Mouse (Mus musculus) limb, embryonic 14.5 days (tissue): ENCODE measurements at regions not wholly inside any gene's neighbourhood (a gene's known extent, or its start where the extent isn't known, plus 50 kb on each side); places are given as distances from the start of the nearest gene placed in this dataset.

ENCODE experiments used
- ATAC-seq: fragments of 200-750 bp; cut with Nextera tagmentation; 2 replicates; pipeline ENCODE4 v1.8.0; 2017; ENCODE audit warnings: low read depth, moderate number of reproducible peaks, moderate TSS enrichment; ENCODE audit not compliant: low FRiP score
- DNase-seq: peaks from one replicate; pipeline ENCODE4 v3.0.0-alpha.2; 2015; ENCODE audit warnings: low spot score
- H3K27ac ChIP-seq: fragments of 300-500 bp; sonication (generic); replicated peaks from 2 replicates; pipeline ENCODE4 v1.5.1; 2014; ENCODE audit warnings: low read depth, mild to moderate bottlenecking, low read length, moderate library complexity, mixed read lengths
- H3K27me3 ChIP-seq: fragments of 300-500 bp; sonication (generic); 2 replicates; pipeline ENCODE4 v1.6.1; 2014; ENCODE audit warnings: low read length, mixed read lengths; ENCODE audit not compliant: control insufficient read depth, insufficient read depth
- H3K36me3 ChIP-seq: fragments of 300-500 bp; sonication (generic); 2 replicates; pipeline ENCODE4 v1.6.1; 2014; ENCODE audit warnings: mild to moderate bottlenecking, low read length, moderate library complexity, mixed read lengths; ENCODE audit not compliant: control insufficient read depth, insufficient read depth
- H3K4me1 ChIP-seq: fragments of 300-500 bp; sonication (generic); 2 replicates; pipeline ENCODE4 v1.6.1; 2014; ENCODE audit warnings: antibody characterized with exemption, low read length, mixed read lengths; ENCODE audit not compliant: control insufficient read depth, insufficient read depth
- H3K4me2 ChIP-seq: fragments of 300-500 bp; sonication (generic); replicated peaks from 2 replicates; pipeline ENCODE4 v1.6.1; 2014; ENCODE audit warnings: low read depth, mild to moderate bottlenecking, low read length, moderate library complexity; ENCODE audit not compliant: severe bottlenecking
- H3K4me3 ChIP-seq: fragments of 300-500 bp; sonication (generic); replicated peaks from 2 replicates; pipeline ENCODE4 v1.5.1; 2014; ENCODE audit warnings: low read length
- H3K9ac ChIP-seq: fragments of 300-500 bp; sonication (generic); 2 replicates; pipeline ENCODE4 v1.6.1; 2014; ENCODE audit warnings: mild to moderate bottlenecking, low read depth, low read length, moderate library complexity; ENCODE audit not compliant: severe bottlenecking
- H3K9me3 ChIP-seq: fragments of 300-500 bp; sonication (generic); 2 replicates; pipeline ENCODE4 v1.6.1; 2016; ENCODE audit warnings: low read length; ENCODE audit not compliant: control insufficient read depth
- POLR2A ChIP-seq: fragments of 200-500 bp; IDR thresholded peaks from 2 replicates; pipeline ENCODE4 v1.8.0; 2012; ENCODE audit warnings: inconsistent platforms, mild to moderate bottlenecking, moderate library complexity, borderline replicate concordance; ENCODE audit not compliant: insufficient read depth, insufficient read length; ENCODE audit errors: extremely low read depth
- WGBS: fragments of 180-500 bp; shearing (Covaris S2); extraction: QIAGEN DNeasy Blood & Tissue Kit; methylation state at CpG from one replicate; pipeline ENCODE4 v1.1.7; 2014; 5-methylcytosine and 5-hydroxymethylcytosine counted together

- no peak overlapping the region for H3K4me2 ChIP-seq
- no peak overlapping the region for H3K27ac ChIP-seq
- DNase-seq (no peak), ATAC-seq (no peak)
- H3K36me3 ChIP-seq: no peaks in the 10 kb centered on the region
- H3K9me3 ChIP-seq: no peaks in the 10 kb centered on the region
- 44% methylated on average over 11 of the region's 11 CpGs for WGBS
- no peaks in the 10 kb centered on the region for H3K4me1 ChIP-seq
- no peak overlapping the region for H3K4me3 ChIP-seq
- H3K27me3 ChIP-seq: no peaks in the 10 kb centered on the region
- no peak for TF ChIP-seq POLR2A
- H3K9ac ChIP-seq: no peak overlapping the region
Measured at GRCm38 (mm10) chr2:167878255-167878865, 53.5 kb upstream of the Ptpn1 start.

GRCm38 (mm10) chr2:167877254-167877870 lies 54.5 kb upstream of the Ptpn1 start:
- 36% methylated on average over 11 of the region's 11 CpGs for WGBS

GRCm38 (mm10) chr2:167872507-167872906 lies 59.4 kb upstream of the Ptpn1 start:
- H3K4me1 ChIP-seq: no peaks in the 10 kb centered on the region
- TF ChIP-seq POLR2A: no peak
- H3K4me2 ChIP-seq: no peak overlapping the region
- no peaks in the 10 kb centered on the region for H3K9me3 ChIP-seq
- no peak overlapping the region for H3K27ac ChIP-seq
- no peak overlapping the region for H3K4me3 ChIP-seq
- no peak for DNase-seq
- 94% methylated on average over 4 of the region's 4 CpGs for WGBS
- no peak for ATAC-seq
- H3K36me3 ChIP-seq: no peaks in the 10 kb centered on the region
- H3K27me3 ChIP-seq: no peaks in the 10 kb centered on the region
- no peak overlapping the region for H3K9ac ChIP-seq

More at GRCm38 (mm10) chr2:167877254-167877870, 54.5 kb upstream of the Ptpn1 start:
- Histone ChIP-seq H3K9me3 (no peaks in the 10 kb centered on the region), H3K4me2 (no peak overlapping the region), H3K4me3 (no peak overlapping the region), H3K9ac (no peak overlapping the region), H3K4me1 (no peaks in the 10 kb centered on the region), H3K27me3 (no peaks in the 10 kb centered on the region), H3K36me3 (no peaks in the 10 kb centered on the region), H3K27ac (no peak overlapping the region)
- DNase-seq: no peak
- TF ChIP-seq POLR2A: no peak
- no peak for ATAC-seq

GRCm38 (mm10) chr2:167870153-167870552 lies 61.7 kb upstream of the Ptpn1 start:
- Histone ChIP-seq H3K9ac (no peak overlapping the region), H3K36me3 (no peaks in the 10 kb centered on the region), H3K4me3 (no peak overlapping the region), H3K9me3 (no peaks in the 10 kb centered on the region), H3K4me2 (no peak overlapping the region), H3K27ac (no peak overlapping the region), H3K4me1 (peaks cover 3% of the 10 kb centered on the region; the same call in 1 of the 2 replicates), H3K27me3 (no peaks in the 10 kb centered on the region)
- TF ChIP-seq POLR2A: no peak
- ATAC-seq (no peak), DNase-seq (no peak)
- 80% methylated on average over 6 of the region's 6 CpGs for WGBS

GRCm38 (mm10) chr2:167866751-167867150 lies 65.1 kb upstream of the Ptpn1 start:
- WGBS: 38% methylated on average over 10 of the region's 10 CpGs
- Histone ChIP-seq H3K27ac (no peak overlapping the region), H3K4me2 (no peak overlapping the region), H3K4me3 (no peak overlapping the region), H3K4me1 (peaks cover 3% of the 10 kb centered on the region; the same call in 1 of the 2 replicates), H3K9ac (no peak overlapping the region), H3K27me3 (no peaks in the 10 kb centered on the region), H3K9me3 (no peaks in the 10 kb centered on the region), H3K36me3 (no peaks in the 10 kb centered on the region)
- TF ChIP-seq POLR2A: no peak
- ATAC-seq (no peak), DNase-seq (peak; percentile 45)
